Mouse (Mus musculus) CD4-positive naive resting alpha-beta T cell, adult 76 days (primary cell): ENCODE data around the gene Tsc2. TPM values are rescaled to one million over a fixed set of nuclear protein-coding genes. Genes with fewer than 3 reads are reported as not detected.

Experiments used
- total RNA-seq: library from RNA; stranded (reverse); gene quantifications from one replicate; pipeline ENCODE4 v1.2.4, GENCODE M21; 2023

Tsc2 gene
- 56.1 TPM for total RNA-seq

DNA sequence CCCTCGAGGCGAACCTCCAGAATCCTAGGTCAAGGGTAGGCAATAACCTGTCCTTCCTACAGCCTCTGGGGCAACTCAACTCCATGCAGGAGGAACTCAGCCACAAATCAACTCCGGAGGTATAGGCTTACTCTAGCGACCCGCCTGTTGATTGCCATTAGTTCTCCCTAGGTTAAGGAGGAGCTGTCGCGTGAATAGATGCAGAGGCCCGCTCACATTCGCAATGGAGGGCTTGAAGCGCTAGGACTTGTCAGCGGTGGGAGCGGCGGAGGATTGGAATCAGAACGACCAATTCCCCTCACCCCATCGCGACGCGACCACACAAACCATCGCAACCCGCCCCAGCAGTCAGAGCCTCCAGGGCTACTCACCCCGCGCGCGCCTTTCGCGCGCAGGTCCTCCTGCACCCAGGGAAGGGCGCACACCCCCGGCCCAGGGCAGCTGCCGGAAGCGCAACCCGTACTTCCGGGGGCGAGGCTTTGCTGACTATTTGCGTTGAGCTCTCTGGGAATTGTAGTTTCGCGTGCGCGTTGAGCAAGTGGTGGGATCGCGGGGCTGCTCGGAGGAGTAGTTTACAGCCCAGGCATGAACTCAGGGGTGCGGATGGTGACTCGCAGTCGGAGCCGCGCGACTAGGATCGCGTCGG is at the start of gene Tsc2, which contains the start of gene Nthl1:
Gene Tsc2 (minus strand): TSS at position 464 of the 646 bp plus-strand sequence.
Gene Nthl1 (plus strand): TSS at position 514 of the 646 bp plus-strand sequence.

GRCm38 (mm10) chr17:24669545-24670245 is 37.3 kb upstream of the Tsc2 start, which contains the start of gene Zfp598:
TSS of gene Zfp598 (plus strand) at chr17:24669687.

GRCm38 (mm10) chr17:24658017-24658758 is 25.8 kb upstream of the Tsc2 start, which contains the start of gene Npw:
TSS of gene Npw (minus strand) at chr17:24658457.

DNA sequence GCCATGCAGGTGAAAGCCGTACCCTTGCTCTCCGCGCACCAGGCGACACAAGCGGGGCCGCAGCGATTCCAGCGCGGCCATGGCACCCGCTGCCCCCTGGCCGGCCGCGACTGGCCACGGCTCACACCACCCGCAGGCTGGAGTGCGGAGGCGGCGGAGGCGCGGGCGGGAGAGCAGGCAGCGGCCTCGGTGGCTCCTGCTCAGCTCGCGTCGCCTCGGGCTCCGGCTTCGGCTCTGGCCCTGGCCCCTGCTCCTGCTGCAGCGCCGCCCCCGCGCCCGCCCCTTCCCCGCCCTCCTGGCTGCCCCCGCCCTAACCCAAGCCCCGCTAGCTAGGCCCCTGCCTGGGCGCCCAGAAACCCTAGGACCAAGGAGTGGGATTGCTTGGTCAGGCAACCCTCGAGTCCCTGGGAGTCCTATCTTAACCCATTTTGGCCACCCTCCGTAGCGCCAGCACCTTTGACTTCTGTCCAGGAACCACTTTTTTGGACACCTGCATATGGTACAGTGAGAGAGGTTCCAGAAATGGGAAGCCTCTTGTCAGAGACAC is 17.7 kb upstream of the Tsc2 start, which contains the start of gene Slc9a3r2:
Gene Slc9a3r2 (minus strand): TSS at position 258 of the 547 bp plus-strand sequence.

DNA sequence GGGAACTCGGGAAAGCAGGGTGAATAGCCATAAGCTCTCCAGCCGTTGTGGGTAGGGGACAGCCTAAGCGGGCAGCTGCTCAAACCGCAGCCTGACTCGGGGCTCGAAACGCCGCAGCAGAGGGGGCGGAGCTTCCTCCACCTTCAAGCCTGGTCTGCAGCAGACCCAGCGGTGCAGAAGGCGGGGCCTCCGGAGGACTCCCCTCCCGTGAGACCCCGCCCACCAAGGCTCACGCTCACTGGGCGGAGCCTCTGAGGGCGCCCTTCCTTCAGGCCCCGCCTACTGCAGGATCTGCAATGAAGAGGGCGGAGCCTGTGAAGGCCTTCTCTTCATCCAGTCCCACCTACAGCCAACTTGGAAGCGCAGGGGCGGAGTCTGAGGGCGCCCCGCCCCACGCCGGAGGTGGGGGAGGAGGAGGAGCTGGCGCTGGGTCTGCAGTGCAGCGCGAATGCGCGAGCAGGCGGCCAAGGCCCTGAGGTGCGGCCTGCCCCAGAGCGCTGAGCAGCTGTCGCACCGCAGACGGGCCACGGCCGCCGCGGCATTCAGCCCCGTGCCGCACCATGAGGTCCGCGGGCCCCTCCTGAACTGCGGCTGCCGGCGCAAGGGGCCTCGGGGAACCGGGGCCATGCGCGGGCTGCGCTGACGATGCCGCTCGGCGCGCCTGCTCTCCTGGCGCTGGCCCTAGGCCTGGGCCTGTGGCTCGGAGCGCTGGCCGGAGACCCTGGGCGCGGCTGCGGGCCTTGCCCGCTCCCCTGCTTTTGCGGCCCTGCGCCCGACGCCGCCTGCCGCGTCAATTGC is 82.6 kb downstream of the Tsc2 start, which contains the start of gene Pkd1:
Gene Pkd1 (plus strand): TSS at position 217 of the 798 bp plus-strand sequence.

Other genes with a start within 250 kb of the Tsc2 start
- 191 TPM for gene Rnps1, start 218.1 kb downstream of the Tsc2 start, total RNA-seq
- gene Eci1, start 206.0 kb downstream of the Tsc2 start, total RNA-seq: 13.7 TPM
- 3.6 TPM for gene Dnase1l2, start 189.5 kb downstream of the Tsc2 start, total RNA-seq
- 68.1 TPM for gene E4f1, start 162.3 kb downstream of the Tsc2 start, total RNA-seq
- gene Pgp, start 162.2 kb downstream of the Tsc2 start, total RNA-seq: 10.9 TPM
- gene Bricd5, start 158.7 kb downstream of the Tsc2 start, total RNA-seq: 0.59 TPM
- 12.4 TPM for gene Mlst8, start 153.6 kb downstream of the Tsc2 start, total RNA-seq
- not detected for gene Caskin1, start 144.0 kb downstream of the Tsc2 start, total RNA-seq
- 189 TPM for gene Traf7, start 104.7 kb downstream of the Tsc2 start, total RNA-seq
- 1.8 TPM for gene Rab26, start 98.4 kb downstream of the Tsc2 start, total RNA-seq
- 86.7 TPM for gene Pkd1, start 82.8 kb downstream of the Tsc2 start, total RNA-seq
- 2.0 TPM for gene Nthl1, start 50 bp upstream of the Tsc2 start, total RNA-seq
- 0.73 TPM for gene Slc9a3r2, start 17.7 kb upstream of the Tsc2 start, total RNA-seq
- not detected for gene Npw, start 25.8 kb upstream of the Tsc2 start, total RNA-seq
- 63.8 TPM for gene Zfp598, start 37.1 kb upstream of the Tsc2 start, total RNA-seq
- not detected for gene Syngr3, start 57.3 kb upstream of the Tsc2 start, total RNA-seq
- 14.5 TPM for gene Gfer, start 63.5 kb upstream of the Tsc2 start, total RNA-seq
- gene Noxo1, start 63.6 kb upstream of the Tsc2 start, total RNA-seq: 2.7 TPM
- 29.7 TPM for gene Tbl3, start 75.0 kb upstream of the Tsc2 start, total RNA-seq
- not detected for gene Rnf151, start 85.4 kb upstream of the Tsc2 start, total RNA-seq
- 1,468 TPM for gene Rps2, start 85.5 kb upstream of the Tsc2 start, total RNA-seq
- gene Ndufb10, start 91.8 kb upstream of the Tsc2 start, total RNA-seq: 64.9 TPM
- not detected for gene Rpl3l, start 95.2 kb upstream of the Tsc2 start, total RNA-seq
- gene Msrb1, start 104.0 kb upstream of the Tsc2 start, total RNA-seq: 31.3 TPM
- gene Hs3st6, start 120.4 kb upstream of the Tsc2 start, total RNA-seq: not detected
- not detected for gene Meiob, start 171.7 kb upstream of the Tsc2 start, total RNA-seq
- 29.9 TPM for gene Hagh, start 207.5 kb upstream of the Tsc2 start, total RNA-seq
- gene Fahd1, start 217.7 kb upstream of the Tsc2 start, total RNA-seq: 2.1 TPM
- gene Igfals, start 233.4 kb upstream of the Tsc2 start, total RNA-seq: not detected